Mouse (Mus musculus) bone marrow macrophage, adult 2 months (primary cell): ENCODE measurements at regions not wholly inside any gene's neighbourhood (a gene's known extent, or its start where the extent isn't known, plus 50 kb on each side); places are given as distances from the start of the nearest gene placed in this dataset.

Source experiments
- H3K27ac ChIP-seq: 2 replicates; pipeline ENCODE4 v1.5.1; 2012; ENCODE audit warnings: low read depth, low read length; ENCODE audit not compliant: insufficient read depth
- H3K4me1 ChIP-seq: 2 replicates; pipeline ENCODE4 v1.6.1; 2012; ENCODE audit warnings: low read length; ENCODE audit not compliant: control insufficient read depth, insufficient read depth
- H3K4me3 ChIP-seq: 2 replicates; pipeline ENCODE4 v1.5.1; 2012; ENCODE audit warnings: mild to moderate bottlenecking, low read length, moderate library complexity; ENCODE audit not compliant: insufficient read depth
- CTCF ChIP-seq: IDR thresholded peaks from 2 replicates; pipeline ENCODE4 v1.5.1; 2012; ENCODE audit warnings: low read depth, mild to moderate bottlenecking, low read length, moderate library complexity
- POLR2A ChIP-seq: IDR thresholded peaks from 2 replicates; pipeline ENCODE4 v1.6.1; 2012; ENCODE audit warnings: mild to moderate bottlenecking, low read depth, low read length, borderline replicate concordance

DNA sequence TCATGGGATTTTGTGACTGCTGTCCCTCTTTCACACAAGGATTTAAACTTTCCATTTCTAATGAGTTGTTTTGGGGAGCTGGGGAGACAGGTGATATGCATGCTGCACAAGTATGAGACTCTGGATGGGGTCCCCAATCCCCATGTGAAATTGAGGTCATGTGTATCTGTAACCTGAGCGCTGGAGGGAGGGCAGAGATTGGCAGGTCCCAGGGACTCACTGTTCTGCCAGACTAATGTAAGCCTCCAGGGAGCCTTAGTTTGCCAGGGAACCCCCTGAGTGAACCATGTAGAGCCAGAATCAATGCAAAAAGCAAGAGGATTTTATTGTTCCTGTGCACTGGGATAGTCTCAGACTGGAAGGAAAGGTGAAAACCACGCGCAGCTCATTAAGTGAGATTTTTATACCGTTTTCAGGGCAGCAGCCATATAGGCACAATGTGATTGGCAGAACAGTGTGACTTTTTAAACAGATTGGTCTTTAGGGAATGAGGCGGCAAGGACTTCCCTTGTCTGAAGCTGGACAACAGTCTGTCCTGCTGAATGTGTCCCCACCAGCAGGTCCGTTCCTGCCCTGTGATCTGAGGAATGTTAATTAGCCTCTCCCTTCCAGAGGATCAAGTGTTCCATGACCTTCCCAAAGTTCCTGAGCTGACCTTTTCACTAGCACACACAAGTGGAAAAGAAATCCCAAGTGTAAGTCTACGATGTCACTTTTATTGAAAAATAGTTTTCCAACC is 59.9 kb upstream of the Oxgr1 start:
- no peak for TF ChIP-seq CTCF
- no peak for TF ChIP-seq POLR2A
- no peak overlapping the region for H3K27ac ChIP-seq
- no peaks in the 10 kb centered on the region for H3K4me1 ChIP-seq
- H3K4me3 ChIP-seq, result no peak overlapping the region

DNA sequence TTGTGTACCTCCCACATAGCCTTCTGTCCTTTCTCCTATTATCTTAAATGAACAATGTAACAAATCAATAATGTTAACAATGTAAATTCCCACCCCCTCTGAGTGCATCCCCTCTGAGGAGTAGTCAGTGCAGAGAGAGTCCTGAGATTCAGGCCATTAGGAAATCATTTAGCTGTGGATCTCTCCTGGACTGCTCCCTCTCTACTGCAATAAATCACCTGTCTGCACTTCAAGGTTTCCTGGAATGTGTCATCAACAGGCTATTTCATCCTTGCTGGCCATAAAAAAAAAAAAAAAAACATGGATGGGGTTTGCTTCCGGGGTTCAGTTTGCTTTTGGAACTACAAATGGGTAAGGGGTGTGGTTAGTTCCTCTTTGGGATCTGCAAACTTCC is 60.5 kb upstream of the Oxgr1 start:
- H3K4me1 ChIP-seq, result no peaks in the 10 kb centered on the region
- TF ChIP-seq CTCF (no peak), POLR2A (no peak)
- no peak overlapping the region for H3K27ac ChIP-seq
- H3K4me3 ChIP-seq, result no peak overlapping the region

DNA sequence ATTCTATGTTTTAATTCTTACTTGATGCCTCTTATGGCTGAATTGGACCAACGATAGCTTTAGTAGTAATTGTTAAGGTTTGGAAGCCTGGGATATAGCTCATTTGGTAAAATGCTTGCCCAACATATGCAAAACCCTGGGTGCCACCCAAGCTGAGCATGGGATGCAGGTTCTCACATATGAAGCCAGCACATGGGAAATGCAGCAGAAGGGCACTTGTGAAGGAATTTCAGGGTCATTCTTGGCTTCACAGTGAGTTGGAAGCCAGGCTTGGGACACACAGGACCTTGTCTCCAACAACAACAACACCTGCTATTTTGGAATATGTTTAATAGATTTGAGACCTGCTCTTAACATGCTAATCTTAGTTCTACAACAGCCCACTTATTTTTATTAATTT is 67.6 kb upstream of the Oxgr1 start:
- TF ChIP-seq CTCF, result no peak
- TF ChIP-seq POLR2A, result no peak
- Histone ChIP-seq H3K4me1 (no peaks in the 10 kb centered on the region), H3K27ac (no peak overlapping the region), H3K4me3 (no peak overlapping the region)

DNA sequence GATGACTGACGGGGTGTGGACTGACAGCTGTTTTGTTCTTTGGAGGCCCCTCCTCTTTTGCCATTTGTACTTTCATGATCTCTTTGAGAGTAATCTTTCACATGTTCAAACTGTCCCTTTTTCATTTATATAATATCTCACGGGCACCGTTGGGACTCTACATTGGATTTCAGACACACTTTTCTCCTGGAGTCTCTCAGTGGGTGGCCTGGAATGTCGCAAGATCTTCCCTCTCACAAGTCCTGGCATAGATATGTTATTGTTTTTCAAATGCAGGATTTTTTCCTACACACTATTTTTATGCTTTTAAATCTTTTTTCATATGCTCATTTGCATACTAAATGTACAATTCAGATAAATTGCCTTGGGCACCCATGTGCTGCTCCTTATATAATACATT is 71.1 kb upstream of the Oxgr1 start:
- no peak overlapping the region for H3K27ac ChIP-seq
- no peak overlapping the region for H3K4me3 ChIP-seq
- no peak for TF ChIP-seq CTCF
- no peaks in the 10 kb centered on the region for H3K4me1 ChIP-seq

DNA sequence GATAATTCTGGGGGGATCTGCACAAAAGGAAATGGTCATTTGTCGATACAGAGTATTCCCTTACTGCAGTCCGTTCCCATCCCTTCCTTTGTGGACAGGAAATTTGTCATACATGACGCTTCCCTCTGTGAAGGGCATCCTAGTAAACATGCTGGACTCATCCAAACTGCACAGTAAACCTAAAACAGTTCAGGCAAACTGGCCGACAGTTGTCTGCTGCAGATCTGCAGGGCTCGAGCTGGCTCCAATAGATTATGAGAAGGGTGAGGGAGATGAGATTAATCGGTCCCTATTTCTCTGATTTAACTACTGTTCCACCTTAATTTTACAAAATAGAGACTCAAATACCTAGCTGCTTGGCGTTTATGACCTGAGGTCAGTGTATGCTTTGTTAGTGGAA is 76.3 kb upstream of the Oxgr1 start:
- Histone ChIP-seq H3K4me1 (no peaks in the 10 kb centered on the region), H3K27ac (no peak overlapping the region), H3K4me3 (no peak overlapping the region)
- TF ChIP-seq CTCF (no peak), POLR2A (no peak)

DNA sequence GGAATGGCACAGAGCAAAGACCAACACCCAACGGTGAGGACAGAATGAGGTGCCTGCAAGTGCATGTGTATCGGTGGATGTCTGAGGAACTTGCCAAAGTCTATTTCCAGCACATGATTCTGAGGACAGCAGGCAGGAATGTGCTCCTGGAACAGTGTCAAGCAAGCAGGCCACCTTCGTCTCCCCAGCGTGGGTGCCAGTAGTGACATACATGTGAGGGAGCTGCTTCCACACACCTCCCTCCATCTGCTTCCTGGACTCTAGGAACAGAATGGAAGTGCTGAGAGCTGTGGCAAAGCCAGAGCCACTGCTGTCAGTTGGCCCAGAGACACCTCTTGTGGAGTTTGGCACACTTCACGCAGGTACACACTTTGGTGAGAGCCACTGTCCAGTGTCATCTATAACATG is 76.9 kb upstream of the Oxgr1 start:
- TF ChIP-seq POLR2A (no peak), CTCF (no peak)

DNA sequence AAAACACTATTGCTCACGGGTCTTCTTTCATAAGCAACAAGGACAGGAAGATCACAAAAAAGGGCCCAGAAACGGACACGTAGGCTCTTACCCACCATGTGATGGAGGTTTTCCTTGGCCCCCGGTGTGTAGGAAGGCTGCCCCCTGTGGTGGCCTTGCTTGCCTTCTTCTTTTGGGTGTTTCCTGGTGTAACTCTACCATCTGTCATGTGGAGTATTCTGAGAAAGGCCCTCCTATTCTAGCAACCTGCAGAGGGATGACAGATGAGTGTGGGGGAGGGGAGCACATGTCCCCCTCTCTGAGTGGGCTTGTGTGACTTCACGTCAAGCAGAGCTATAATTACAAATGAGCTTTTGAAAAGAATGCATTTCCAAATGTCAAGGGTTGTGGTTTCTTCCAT is 77.3 kb upstream of the Oxgr1 start:
- TF ChIP-seq POLR2A (no peak), CTCF (no peak)
- H3K4me3 ChIP-seq, result no peak overlapping the region
- no peak overlapping the region for H3K27ac ChIP-seq
- no peaks in the 10 kb centered on the region for H3K4me1 ChIP-seq

More for the DNA sequence above, 76.9 kb upstream of the Oxgr1 start:
- H3K27ac ChIP-seq, result no peak overlapping the region
- H3K4me1 ChIP-seq, result no peaks in the 10 kb centered on the region
- no peak overlapping the region for H3K4me3 ChIP-seq

DNA sequence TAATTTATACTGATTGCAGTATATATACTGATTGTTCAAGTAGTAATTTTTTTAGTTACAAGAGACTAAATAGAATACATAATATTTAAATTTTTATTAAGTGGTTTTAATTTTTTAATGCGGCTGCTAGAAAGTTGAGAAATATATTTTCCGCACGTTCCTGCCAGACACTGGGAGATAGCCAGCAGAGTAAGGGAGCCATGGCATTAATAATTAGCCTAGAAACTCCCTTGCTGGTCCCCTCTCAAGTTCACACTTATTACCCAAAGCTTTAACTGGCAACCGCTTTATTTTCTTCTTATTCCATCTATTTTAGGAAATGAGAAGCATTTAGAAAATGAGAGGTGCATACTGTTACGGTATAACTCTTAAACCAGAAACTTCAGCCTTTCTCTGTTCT is 78.0 kb upstream of the Oxgr1 start:
- no peaks in the 10 kb centered on the region for H3K4me1 ChIP-seq
- TF ChIP-seq POLR2A (no peak), CTCF (no peak)
- no peak overlapping the region for H3K27ac ChIP-seq
- H3K4me3 ChIP-seq, result no peak overlapping the region

DNA sequence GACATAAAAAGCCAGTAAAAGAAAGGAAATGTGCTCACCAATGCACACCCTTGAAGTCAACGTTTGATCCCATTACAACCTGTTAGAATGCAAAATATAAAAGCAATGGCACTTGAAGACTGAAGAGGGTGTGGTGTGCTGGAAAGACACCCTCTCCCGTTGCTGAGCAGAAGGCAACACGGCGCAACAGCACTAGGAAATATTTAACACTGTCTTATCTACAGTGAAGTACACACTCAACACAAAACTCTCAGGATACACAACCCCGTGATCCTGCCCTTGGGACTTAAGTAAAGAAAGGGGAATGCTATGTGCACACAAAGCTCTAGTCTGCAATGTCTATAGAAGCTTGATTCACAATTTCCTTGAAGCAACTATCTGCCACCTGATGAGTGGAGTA is 83.1 kb upstream of the Oxgr1 start:
- Histone ChIP-seq H3K27ac (no peak overlapping the region), H3K4me1 (no peaks in the 10 kb centered on the region), H3K4me3 (no peak overlapping the region)
- TF ChIP-seq POLR2A (no peak), CTCF (no peak)

DNA sequence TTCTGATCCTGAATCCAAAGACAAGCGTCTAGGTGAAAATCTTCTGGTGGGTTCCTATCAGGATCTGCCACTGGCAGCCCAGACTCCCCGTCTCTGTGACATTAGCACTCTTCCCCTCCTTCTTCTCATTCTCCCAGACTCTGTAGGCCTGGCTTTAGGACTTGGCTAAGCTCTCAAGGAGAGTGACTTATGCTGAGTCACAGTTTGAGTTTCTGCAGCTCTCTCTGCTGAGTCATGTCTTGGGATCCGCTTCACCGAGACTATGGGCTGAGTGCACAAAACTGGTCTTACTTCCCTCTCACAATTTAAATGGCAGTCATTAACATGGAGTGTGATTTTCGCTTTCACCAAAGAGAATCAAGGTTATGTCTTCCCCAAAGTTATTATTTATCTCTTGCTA is 85.2 kb upstream of the Oxgr1 start:
- TF ChIP-seq POLR2A (no peak), CTCF (no peak)
- no peak overlapping the region for H3K4me3 ChIP-seq
- H3K4me1 ChIP-seq, result no peaks in the 10 kb centered on the region
- H3K27ac ChIP-seq, result no peak overlapping the region

DNA sequence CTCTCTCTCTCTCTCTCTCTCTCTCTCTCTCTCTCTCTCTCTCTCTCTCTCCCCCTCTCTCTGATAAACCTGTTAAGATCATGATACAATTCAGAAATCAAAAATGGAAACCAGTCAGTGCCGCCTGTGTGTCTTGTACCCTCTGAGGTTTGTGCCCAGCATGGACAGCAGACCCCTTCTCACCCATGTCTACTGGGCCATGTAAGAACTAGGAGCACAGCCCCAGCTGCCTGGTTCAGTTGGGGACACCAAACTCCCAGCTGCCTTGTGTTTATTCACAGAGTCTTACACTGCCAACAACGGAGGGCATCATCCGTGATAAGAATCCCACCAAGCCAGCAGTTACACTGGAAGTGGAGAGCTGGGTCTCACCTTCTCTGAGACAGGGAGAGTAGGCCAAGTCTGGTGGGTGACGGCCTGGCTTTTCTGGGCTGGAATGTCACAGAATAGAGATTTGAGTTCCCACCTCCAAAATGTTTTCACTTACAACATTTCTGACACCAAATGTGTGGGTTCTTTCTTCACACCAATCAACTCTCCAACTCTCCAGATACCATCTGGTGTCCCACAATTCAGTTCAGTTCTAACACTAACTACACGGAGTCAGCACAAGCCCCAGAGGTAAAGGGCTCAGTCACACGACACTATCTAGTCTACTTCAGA is 92.2 kb upstream of the Oxgr1 start:
- TF ChIP-seq POLR2A (no peak), CTCF (no peak)
- no peak overlapping the region for H3K27ac ChIP-seq
- no peak overlapping the region for H3K4me3 ChIP-seq
- H3K4me1 ChIP-seq, result peaks cover 4% of the 10 kb centered on the region; the same call in 1 of the 2 replicates
